Mouse (Mus musculus) heart, postnatal 0 days (tissue): ENCODE results near the gene Stk17b.

ENCODE experiments used
- CTCF ChIP-seq: IDR thresholded peaks from 2 replicates; pipeline ENCODE4 v1.5.1; 2016; ENCODE audit warnings: antibody characterized with exemption, control low read depth, low read depth
- EP300 ChIP-seq: IDR thresholded peaks from 2 replicates; pipeline ENCODE4 v1.6.1; 2016; ENCODE audit warnings: antibody characterized with exemption, low read depth

GRCm38 (mm10) chr1:53818072-53818862, 33.2 kb upstream of the Stk17b start:
- no peak for TF ChIP-seq CTCF
- TF ChIP-seq EP300 = no peak
